Mouse (Mus musculus) midbrain, embryonic 12.5 days (tissue): Measurements from ENCODE around the gene Wdr19. TPM values are rescaled to one million over a fixed set of nuclear protein-coding genes. Genes with fewer than 3 reads are reported as not detected.
"Not testable (repeated sequence)": the region's sequence is repeated elsewhere in the genome, so short reads cannot be mapped to it uniquely, and the experiment has no call there.

Experiments
- ATAC-seq: fragments of 200-750 bp; cut with Nextera tagmentation; 2 replicates; pipeline ENCODE4 v1.8.0; 2017; ENCODE audit warnings: low read depth, moderate TSS enrichment, moderate library complexity; ENCODE audit not compliant: low FRiP score
- H3K27ac ChIP-seq: fragments of 300-500 bp; sonication (generic); replicated peaks from 2 replicates; pipeline ENCODE4 v1.5.1; 2016; ENCODE audit warnings: mild to moderate bottlenecking
- H3K27me3 ChIP-seq: fragments of 300-500 bp; sonication (generic); 2 replicates; pipeline ENCODE4 v1.6.1; 2016; ENCODE audit warnings: mild to moderate bottlenecking
- H3K36me3 ChIP-seq: fragments of 300-500 bp; sonication (generic); 2 replicates; pipeline ENCODE4 v1.6.1; 2016
- H3K4me1 ChIP-seq: fragments of 300-500 bp; sonication (generic); 2 replicates; pipeline ENCODE4 v1.6.1; 2016
- H3K4me2 ChIP-seq: fragments of 300-500 bp; sonication (generic); replicated peaks from 2 replicates; pipeline ENCODE4 v1.6.1; 2016; ENCODE audit warnings: mild to moderate bottlenecking, moderate library complexity
- H3K4me3 ChIP-seq: fragments of 300-500 bp; sonication (generic); 2 replicates; pipeline ENCODE4 v1.5.1; 2016; ENCODE audit warnings: mild to moderate bottlenecking
- H3K9ac ChIP-seq: fragments of 300-500 bp; sonication (generic); replicated peaks from 2 replicates; pipeline ENCODE4 v1.6.1; 2016; ENCODE audit warnings: mild to moderate bottlenecking, moderate library complexity
- H3K9me3 ChIP-seq: fragments of 300-500 bp; sonication (generic); 2 replicates; pipeline ENCODE4 v1.6.1; 2016; ENCODE audit warnings: mild to moderate bottlenecking
- WGBS: fragments of 180-500 bp; shearing (Covaris S2); methylation state at CpG from one replicate; pipeline ENCODE4 v1.1.7; 2016; 5-methylcytosine and 5-hydroxymethylcytosine counted together
- polyA plus RNA-seq: library from polyadenylated mRNA; unstranded; fragments of >200 nt; fragmentation: Nextera tagmentation; extraction: Ambion mirVana; gene quantifications from 2 replicates; pipeline ENCODE4 v1.2.1, GENCODE M21; 2016

Wdr19 gene
- polyA plus RNA-seq, 1 experiment from 2014 or later = 16.6 TPM

GRCm38 (mm10) chr5:65284171-65284570 is 84.7 kb downstream of the Wdr19 start:
- no peak overlapping the region for H3K4me3 ChIP-seq
- H3K36me3 ChIP-seq = peaks cover 46% of the 10 kb centered on the region
- 94% methylated on average over 3 of the region's 3 CpGs for WGBS

GRCm38 (mm10) chr5:65287751-65288701 is 88.5 kb downstream of the Wdr19 start:
- Histone ChIP-seq H3K4me3 (no peak overlapping the region), H3K4me2 (no peak overlapping the region), H3K9ac (no peak overlapping the region), H3K4me1 (no peaks in the 10 kb centered on the region), H3K27me3 (no peaks in the 10 kb centered on the region), H3K36me3 (peaks cover 59% of the 10 kb centered on the region), H3K27ac (no peak overlapping the region), H3K9me3 (no peaks in the 10 kb centered on the region)
- 93% methylated on average over 24 of the region's 24 CpGs for WGBS
- no peak for ATAC-seq

More at GRCm38 (mm10) chr5:65284171-65284570, 84.7 kb downstream of the Wdr19 start:
- H3K9me3 ChIP-seq = no peaks in the 10 kb centered on the region
- no peak overlapping the region for H3K4me2 ChIP-seq
- H3K27me3 ChIP-seq = no peaks in the 10 kb centered on the region
- H3K9ac ChIP-seq = no peak overlapping the region
- ATAC-seq = no peak
- H3K27ac ChIP-seq = no peak overlapping the region
- no peaks in the 10 kb centered on the region for H3K4me1 ChIP-seq

GRCm38 (mm10) chr5:65289009-65289408 is 89.5 kb downstream of the Wdr19 start:
- 88% methylated on average over 8 of the region's 8 CpGs for WGBS
- peaks cover 64% of the 10 kb centered on the region for H3K36me3 ChIP-seq
- not testable (repeated sequence) for ATAC-seq, H3K27me3 ChIP-seq, H3K4me2 ChIP-seq, H3K9ac ChIP-seq, H3K4me3 ChIP-seq, H3K27ac ChIP-seq, H3K9me3 ChIP-seq, H3K4me1 ChIP-seq

DNA sequence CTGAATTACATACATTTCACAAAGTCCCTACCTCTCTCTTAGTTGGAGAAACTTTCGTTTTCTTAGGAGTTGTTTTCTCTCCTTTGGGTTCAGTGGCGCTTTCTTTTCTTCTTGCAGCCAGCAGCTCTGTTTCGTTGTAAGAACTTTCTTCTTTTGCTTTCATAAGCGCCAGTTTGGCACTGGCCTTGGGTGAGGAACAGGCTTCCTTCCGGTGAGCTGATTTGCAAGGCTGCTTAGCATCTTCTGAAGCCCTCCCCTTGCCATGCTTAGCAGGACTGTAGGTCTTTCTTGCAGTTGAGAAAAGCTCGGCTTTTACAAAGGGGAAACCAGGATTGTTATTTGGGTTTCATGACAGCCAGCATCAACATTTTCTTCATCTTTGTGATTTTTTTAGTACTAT is 94.1 kb downstream of the Wdr19 start:
- Histone ChIP-seq H3K36me3 (peaks cover 53% of the 10 kb centered on the region), H3K4me2 (no peak overlapping the region), H3K27ac (no peak overlapping the region), H3K27me3 (no peaks in the 10 kb centered on the region), H3K4me3 (no peak overlapping the region), H3K9me3 (no peaks in the 10 kb centered on the region), H3K4me1 (no peaks in the 10 kb centered on the region), H3K9ac (no peak overlapping the region)
- ATAC-seq = no peak
- WGBS = 94% methylated on average over 6 of the region's 6 CpGs

- no peak for ATAC-seq
- 73% methylated on average over 2 of the region's 2 CpGs for WGBS
- no peak overlapping the region for H3K9ac ChIP-seq
- no peak overlapping the region for H3K4me2 ChIP-seq
- H3K9me3 ChIP-seq = no peaks in the 10 kb centered on the region
- H3K36me3 ChIP-seq = peaks cover 50% of the 10 kb centered on the region
- no peaks in the 10 kb centered on the region for H3K4me1 ChIP-seq
- no peak overlapping the region for H3K27ac ChIP-seq
- H3K4me3 ChIP-seq = no peak overlapping the region
- H3K27me3 ChIP-seq = no peaks in the 10 kb centered on the region
These were observed 94.8 kb downstream of the Wdr19 start for GRCm38 (mm10) chr5:65294270-65294669.

DNA sequence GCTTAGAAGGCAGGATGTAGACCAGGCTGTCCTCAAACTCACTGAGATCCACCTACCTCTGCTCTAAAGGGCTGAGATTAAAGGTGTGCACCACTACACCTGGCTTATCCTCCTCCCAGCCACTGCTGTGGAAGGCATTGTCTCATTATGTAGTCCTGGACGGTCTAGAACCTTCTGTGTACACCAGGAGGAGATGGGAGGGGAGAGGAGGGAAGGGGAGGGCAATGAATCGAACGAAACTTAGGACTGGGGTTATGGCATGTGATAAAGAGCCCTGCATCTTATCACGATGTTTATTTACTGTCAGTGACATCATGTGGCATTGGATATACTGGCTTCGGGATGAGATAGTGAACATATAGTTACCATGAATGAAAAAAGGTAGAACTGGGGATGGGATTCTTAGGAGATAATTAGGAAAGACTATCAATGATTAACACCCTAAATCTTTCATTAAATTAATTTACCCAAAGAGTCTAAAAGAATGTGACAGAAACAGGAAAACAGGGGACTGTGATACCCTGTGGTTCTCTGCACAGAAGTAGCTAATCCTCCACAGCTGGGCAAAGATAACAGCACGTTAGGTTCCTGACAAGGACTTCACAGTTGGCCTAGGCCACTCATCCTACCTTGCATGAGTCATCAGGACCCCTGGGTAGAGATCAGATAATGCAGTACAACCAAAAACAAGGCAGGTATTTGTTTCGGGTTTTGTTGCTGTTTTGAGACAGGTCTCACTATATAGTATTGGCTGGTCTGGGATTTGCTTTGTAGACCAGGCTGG is 98.9 kb downstream of the Wdr19 start:
- 84% methylated on average over 7 of the region's 7 CpGs for WGBS
- Histone ChIP-seq H3K27ac (no peak overlapping the region), H3K27me3 (no peaks in the 10 kb centered on the region), H3K4me1 (no peaks in the 10 kb centered on the region), H3K9me3 (no peaks in the 10 kb centered on the region), H3K4me2 (no peak overlapping the region), H3K4me3 (no peak overlapping the region), H3K9ac (no peak overlapping the region), H3K36me3 (peaks cover 36% of the 10 kb centered on the region)
- ATAC-seq = no peak

DNA sequence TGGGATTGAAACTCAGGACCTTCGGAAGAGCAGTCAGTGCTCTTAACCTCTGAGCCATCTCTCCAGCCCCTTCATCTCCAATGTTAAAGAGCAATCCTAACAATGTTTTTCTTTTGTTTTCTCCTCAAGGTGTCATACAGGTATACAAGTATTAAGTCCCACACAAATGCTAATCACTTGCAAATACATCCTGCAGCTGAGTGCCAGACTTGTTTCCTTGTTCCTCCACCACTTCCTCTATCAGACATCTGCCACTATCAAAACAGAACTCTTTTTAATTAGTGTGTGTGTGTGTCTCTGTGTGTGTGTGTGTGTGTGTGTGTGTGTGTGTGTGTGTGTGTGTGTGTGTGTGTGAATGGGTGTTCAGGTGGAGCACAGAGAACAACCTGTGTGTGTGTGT is 100.1 kb downstream of the Wdr19 start:
- H3K4me2 ChIP-seq, H3K27me3 ChIP-seq, H3K27ac ChIP-seq, H3K9me3 ChIP-seq, H3K9ac ChIP-seq, ATAC-seq, H3K4me3 ChIP-seq, H3K4me1 ChIP-seq: not testable (repeated sequence)
- peaks cover 33% of the 10 kb centered on the region for H3K36me3 ChIP-seq
- 81% methylated on average over 1 of the region's 1 CpGs for WGBS

- Histone ChIP-seq H3K9me3 (no peaks in the 10 kb centered on the region), H3K27ac (no peak overlapping the region), H3K27me3 (no peaks in the 10 kb centered on the region), H3K36me3 (peaks cover 29% of the 10 kb centered on the region), H3K9ac (no peak overlapping the region), H3K4me3 (no peak overlapping the region), H3K4me2 (no peak overlapping the region), H3K4me1 (no peaks in the 10 kb centered on the region)
- 94% methylated on average over 9 of the region's 9 CpGs for WGBS
- ATAC-seq = no peak
These were observed 100.6 kb downstream of the Wdr19 start for GRCm38 (mm10) chr5:65300121-65300520.

DNA sequence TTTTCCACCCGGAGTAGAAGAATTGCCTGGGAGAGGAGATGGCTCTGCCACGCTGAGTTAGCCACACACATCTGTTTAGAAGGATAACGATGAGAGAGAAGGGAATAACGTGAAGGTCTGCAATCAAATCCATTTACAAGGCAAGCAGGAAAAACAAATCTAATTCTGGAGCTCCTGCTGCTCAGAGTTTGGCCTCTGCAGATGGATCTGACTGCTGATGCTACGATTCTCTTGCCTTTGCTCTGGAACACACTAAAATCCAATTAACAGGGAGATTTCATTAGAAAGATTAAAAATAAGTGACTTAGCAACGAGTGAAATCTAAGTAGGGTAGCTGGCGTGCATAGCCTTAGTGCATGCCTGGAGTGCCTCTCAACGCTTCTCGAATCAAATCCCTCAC is 106.0 kb downstream of the Wdr19 start:
- no peak for ATAC-seq
- Histone ChIP-seq H3K4me1 (no peaks in the 10 kb centered on the region), H3K4me3 (no peak overlapping the region), H3K27ac (no peak overlapping the region), H3K4me2 (no peak overlapping the region), H3K36me3 (peaks cover 34% of the 10 kb centered on the region), H3K9ac (no peak overlapping the region), H3K27me3 (no peaks in the 10 kb centered on the region), H3K9me3 (no peaks in the 10 kb centered on the region)
- 85% methylated on average over 9 of the region's 9 CpGs for WGBS

GRCm38 (mm10) chr5:65308208-65308607 is 108.7 kb downstream of the Wdr19 start:
- WGBS = 95% methylated on average over 7 of the region's 7 CpGs
- peaks cover 48% of the 10 kb centered on the region for H3K36me3 ChIP-seq
- H3K4me2 ChIP-seq = no peak overlapping the region
- no peaks in the 10 kb centered on the region for H3K9me3 ChIP-seq
- no peak overlapping the region for H3K4me3 ChIP-seq
- no peaks in the 10 kb centered on the region for H3K27me3 ChIP-seq
- H3K4me1 ChIP-seq = no peaks in the 10 kb centered on the region
- no peak for ATAC-seq
- H3K9ac ChIP-seq = no peak overlapping the region
- H3K27ac ChIP-seq = no peak overlapping the region

GRCm38 (mm10) chr5:65308866-65309265 is 109.4 kb downstream of the Wdr19 start:
- Histone ChIP-seq H3K9ac (no peak overlapping the region), H3K4me1 (no peaks in the 10 kb centered on the region), H3K9me3 (no peaks in the 10 kb centered on the region), H3K4me3 (no peak overlapping the region), H3K4me2 (no peak overlapping the region), H3K27ac (no peak overlapping the region), H3K36me3 (peaks cover 48% of the 10 kb centered on the region), H3K27me3 (no peaks in the 10 kb centered on the region)
- WGBS = 98% methylated on average over 3 of the region's 3 CpGs
- ATAC-seq = no peak
